Mouse (Mus musculus) MEL (cell line): ENCODE results near the gene C730034F03Rik.

Experiments
- GATA1 ChIP-seq: IDR thresholded peaks from 2 replicates; pipeline ENCODE4 v1.6.1; 2011; ENCODE audit warnings: low read depth, low read length, improper control_type of control experiment
- KAT2A ChIP-seq: conservative IDR thresholded peaks from 2 replicates; pipeline ENCODE4 v1.6.1; 2012; ENCODE audit warnings: low read depth, low read length, improper control_type of control experiment, inconsistent platforms
- MXI1 ChIP-seq: IDR thresholded peaks from 2 replicates; pipeline ENCODE4 v1.6.1; 2011; ENCODE audit warnings: mild to moderate bottlenecking, low read depth, low read length, improper control_type of control experiment
- TCF12 ChIP-seq: IDR thresholded peaks from 2 replicates; pipeline ENCODE4 v1.6.1; 2014; ENCODE audit warnings: low read depth, mild to moderate bottlenecking, inconsistent platforms, low read length, improper control_type of control experiment, moderate library complexity

DNA sequence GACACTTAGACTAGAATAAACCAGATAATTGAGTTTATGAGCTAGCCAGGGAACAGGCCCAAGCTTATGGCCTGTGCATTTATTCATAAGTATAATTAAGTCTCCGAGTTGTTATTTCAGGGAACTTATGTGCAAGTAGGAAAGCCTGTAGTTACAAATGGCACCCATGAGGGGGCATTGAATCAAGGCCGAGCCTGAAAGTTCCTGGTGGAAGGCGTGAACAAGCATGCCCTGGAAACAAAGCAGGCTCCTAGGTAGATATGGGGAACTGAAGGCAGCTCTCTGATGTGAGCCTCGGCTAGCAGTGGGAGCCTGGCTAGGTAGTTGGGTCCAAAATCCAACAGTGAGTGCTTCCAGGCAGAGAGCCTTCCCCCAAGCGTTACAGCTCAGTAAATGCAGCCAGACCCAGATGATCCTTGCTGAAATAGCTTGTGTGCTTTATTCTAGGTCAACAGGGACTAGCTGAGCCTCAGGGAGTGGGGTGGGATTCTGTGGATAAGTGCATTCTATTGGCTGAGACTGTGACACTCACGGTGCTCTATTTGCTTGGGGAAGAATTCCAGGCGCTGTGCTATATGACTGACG is 13.2 kb downstream of the C730034F03Rik start:
- no peak for TF ChIP-seq KAT2A
- no peak for TF ChIP-seq GATA1
- no peak for TF ChIP-seq MXI1
- TF ChIP-seq TCF12: no peak
